Mouse (Mus musculus) skeletal muscle tissue, adult 2 months (tissue): Measurements from ENCODE around the gene Cdkl2.

Experiments
- DNase-seq: peaks from one replicate; pipeline ENCODE4 v3.0.0-alpha.2; 2012; ENCODE audit warnings: low read depth, low spot score

Gene Cdkl2

GRCm38 (mm10) chr5:91993061-91993460 lies 50.6 kb downstream of the Cdkl2 start:
- no peak for DNase-seq

GRCm38 (mm10) chr5:91991191-91991937 lies 52.3 kb downstream of the Cdkl2 start:
- no peak for DNase-seq

DNA sequence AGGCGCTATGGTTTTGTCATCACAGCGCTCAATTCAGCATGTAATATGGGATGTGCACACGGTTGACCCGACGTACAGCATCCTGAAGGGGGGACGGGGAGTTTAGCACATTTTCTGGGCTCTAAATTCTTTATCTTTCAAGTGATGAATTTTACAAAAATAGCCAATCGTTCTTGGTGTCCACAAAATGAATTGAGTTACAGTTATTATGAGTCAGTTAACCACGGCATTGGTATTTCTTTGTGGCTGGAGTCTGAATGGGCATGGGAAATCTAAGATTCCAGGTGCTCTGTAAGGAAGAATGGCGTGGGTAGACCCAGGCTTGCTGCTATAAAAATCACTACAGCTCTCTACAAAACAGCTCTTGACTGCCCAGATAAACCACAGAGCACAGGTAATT lies 54.4 kb downstream of the Cdkl2 start:
- DNase-seq: no peak

GRCm38 (mm10) chr5:91987799-91988198 lies 55.9 kb downstream of the Cdkl2 start:
- DNase-seq: no peak

DNA sequence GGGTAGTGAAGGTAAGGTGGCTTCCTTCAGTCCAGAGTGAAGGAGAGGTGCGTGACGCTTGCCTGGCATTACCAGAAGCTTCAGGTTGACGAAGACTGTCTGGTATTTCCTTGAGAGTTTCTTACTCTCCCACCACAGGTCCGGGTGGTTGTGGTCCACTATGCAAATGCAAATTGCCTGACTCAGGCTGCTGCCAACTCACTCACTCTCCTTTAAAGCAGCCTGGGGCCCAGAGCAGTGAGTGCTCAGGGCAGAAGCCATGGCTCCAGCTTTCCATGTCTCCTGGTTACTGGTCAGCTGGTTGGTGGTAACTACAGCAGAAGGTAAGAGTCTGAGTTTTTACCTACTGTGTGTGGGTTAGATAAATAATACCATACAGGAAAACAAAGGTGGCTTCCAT lies 56.4 kb downstream of the Cdkl2 start, which contains the start of gene Odaph:
TSS of gene Odaph (plus strand) at position 240 of the 400 bp plus-strand sequence.
- DNase-seq: no peak

- DNase-seq: no peak
Measured at GRCm38 (mm10) chr5:91985721-91986120, 58.0 kb downstream of the Cdkl2 start.

DNA sequence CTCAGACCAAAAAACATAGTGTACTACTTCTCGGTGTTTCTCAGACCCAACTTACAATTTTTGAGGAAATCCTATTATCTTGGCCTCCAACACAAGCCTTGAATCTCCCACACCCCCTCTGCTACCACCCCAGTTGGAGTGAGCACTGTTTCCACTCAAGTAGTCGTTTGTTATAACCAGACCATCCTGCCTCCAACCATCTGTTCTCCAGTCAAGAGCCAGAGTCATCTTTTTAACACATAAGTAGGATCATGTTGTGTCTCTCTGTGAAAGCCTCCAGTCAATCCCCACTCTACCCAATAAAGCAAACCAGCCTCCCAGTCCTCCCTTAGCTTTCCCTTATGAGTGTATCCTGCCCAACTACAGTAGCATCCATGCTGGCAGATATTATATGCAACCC lies 60.2 kb downstream of the Cdkl2 start:
- DNase-seq: no peak

- DNase-seq: no peak
Measured at GRCm38 (mm10) chr5:91981176-91981840, 62.4 kb downstream of the Cdkl2 start.

- DNase-seq: no peak
Measured at GRCm38 (mm10) chr5:91977397-91977770, 66.3 kb downstream of the Cdkl2 start.

GRCm38 (mm10) chr5:91976566-91977396 lies 66.9 kb downstream of the Cdkl2 start:
- no peak for DNase-seq

DNA sequence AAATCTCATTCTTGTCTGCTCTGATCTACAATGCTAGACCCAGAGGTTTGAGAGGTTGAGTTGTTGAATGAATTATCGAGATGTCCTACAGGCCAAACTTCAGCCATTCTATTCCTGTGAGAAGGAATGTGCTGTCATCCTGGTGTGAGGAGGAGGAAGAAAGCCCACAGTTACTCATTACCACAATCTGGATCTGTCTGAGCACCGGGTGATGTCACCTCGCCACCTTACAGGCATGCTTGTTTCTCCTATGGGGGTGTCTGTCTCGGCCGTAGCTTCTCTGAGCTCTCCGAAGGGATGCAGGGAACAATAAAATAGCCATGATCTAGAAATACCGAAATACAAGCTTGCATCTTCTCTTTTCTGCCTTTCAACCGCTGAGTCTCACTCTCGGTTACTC lies 67.9 kb downstream of the Cdkl2 start:
- no peak for DNase-seq

DNA sequence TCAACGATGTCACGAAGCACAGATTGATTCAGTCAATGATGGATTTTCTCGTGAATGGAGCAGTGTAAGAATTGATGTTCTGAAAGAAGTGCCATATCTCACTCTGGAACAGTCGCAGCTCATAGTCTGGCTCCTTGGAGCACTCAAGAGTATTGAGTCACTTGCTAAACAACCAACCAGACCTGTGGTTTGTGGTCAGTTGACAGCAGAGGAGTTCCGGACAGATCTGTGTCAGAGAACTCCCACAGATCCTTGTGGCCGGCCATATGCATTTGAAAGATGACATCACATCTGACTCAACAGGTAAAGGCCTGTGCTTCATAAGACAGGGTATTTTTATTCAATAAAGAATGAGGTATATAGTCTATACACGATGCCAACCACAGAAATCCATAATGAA lies 69.7 kb downstream of the Cdkl2 start:
- no peak for DNase-seq

DNA sequence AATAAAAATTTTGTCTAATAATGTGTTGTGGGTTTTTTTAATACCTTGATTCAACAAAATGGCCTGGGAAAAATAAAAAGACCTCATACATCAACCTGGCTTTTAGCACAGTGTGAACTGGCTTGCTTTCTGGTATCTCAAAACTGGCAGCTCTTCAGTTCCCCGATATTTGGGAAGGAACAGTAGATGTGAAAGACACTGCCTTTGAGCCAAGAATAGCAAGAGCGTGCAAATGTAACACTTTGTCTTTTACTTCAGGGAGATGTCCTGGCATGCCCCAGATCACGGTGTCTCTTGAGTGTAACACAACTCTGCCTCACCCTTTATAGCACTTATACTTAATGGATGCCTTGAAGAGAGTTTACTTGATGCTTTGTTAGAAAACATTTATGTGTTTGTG lies 71.6 kb downstream of the Cdkl2 start:
- no peak for DNase-seq

- DNase-seq: peak; percentile 97
Measured at GRCm38 (mm10) chr5:91962639-91963440, 80.8 kb downstream of the Cdkl2 start, which contains the start of gene Rchy1. Gene Rchy1 (minus strand): TSS chr5:91963068.

DNA sequence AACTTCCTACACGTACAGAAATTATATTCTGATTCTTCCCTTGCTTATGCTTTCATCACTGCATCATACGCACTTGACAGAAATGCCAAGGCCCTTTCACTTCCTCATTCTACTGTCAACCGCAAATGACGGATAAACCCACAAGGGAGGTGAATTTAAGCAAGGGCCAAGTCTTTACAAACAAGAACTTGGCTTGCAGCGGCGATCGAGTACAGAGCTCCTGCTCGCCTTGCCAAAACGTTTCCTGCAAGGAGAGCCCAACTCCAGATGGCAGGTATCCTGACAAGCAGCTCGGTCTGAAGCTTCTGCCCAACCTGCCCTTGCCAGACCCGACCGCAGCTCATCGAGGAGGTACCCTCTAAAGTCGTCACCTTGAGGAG lies 81.4 kb downstream of the Cdkl2 start:
- DNase-seq: peak; percentile 76

- DNase-seq: peak; percentile 17
Measured at GRCm38 (mm10) chr5:91961370-91961769, 82.3 kb downstream of the Cdkl2 start.

- DNase-seq: peak; percentile 21
Measured at GRCm38 (mm10) chr5:91960606-91961254, 83.0 kb downstream of the Cdkl2 start.

DNA sequence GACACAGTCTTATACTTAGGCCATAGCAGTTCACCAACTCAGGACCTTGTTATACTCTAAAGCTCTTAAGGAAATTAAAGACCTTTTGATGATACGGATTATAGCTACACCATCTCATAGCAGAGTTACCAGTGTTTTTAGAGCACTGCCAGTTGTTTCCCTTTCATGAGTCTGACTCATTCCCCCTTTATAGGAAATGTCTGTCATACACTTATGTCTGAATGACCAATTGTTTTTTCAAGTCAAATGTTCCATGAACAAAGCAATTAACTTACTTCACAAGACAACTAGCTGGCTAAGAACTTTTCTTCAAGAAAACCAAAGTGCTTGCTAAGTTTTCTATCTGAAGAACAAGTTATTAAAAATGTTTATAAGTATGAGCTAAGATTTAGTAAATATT lies 83.7 kb downstream of the Cdkl2 start:
- DNase-seq: no peak

GRCm38 (mm10) chr5:91959096-91959495 lies 84.6 kb downstream of the Cdkl2 start:
- DNase-seq: no peak

GRCm38 (mm10) chr5:91956991-91957760 lies 86.5 kb downstream of the Cdkl2 start:
- no peak for DNase-seq
